Mouse (Mus musculus) liver, embryonic 14.5 days (tissue): ENCODE measurements around the gene 1700025B11Rik.

Source experiments
- CTCF ChIP-seq: IDR thresholded peaks from 2 replicates; pipeline ENCODE4 v1.5.1; 2016; ENCODE audit warnings: antibody characterized with exemption, low read depth, control low read depth
- EP300 ChIP-seq: IDR thresholded peaks from 2 replicates; pipeline ENCODE4 v1.6.1; 2016; ENCODE audit warnings: antibody characterized with exemption, low read depth

GRCm38 (mm10) chr15:77579311-77579710, 17.6 kb upstream of the 1700025B11Rik start:
- no peak for TF ChIP-seq EP300
- no peak for TF ChIP-seq CTCF
